Mouse (Mus musculus): ENCODE data around the gene Esrrb. TPM values are rescaled to one million over a fixed set of nuclear protein-coding genes. Genes with fewer than 3 reads are reported as not detected.

The Esrrb gene
- polyA plus RNA-seq, 1 experiment from 2014 or later = 0.94 TPM

- no peak for ATAC-seq (ENCODE audit: insufficient read depth, low FRiP score, low TSS enrichment)
- H3K4me2 ChIP-seq (ENCODE audit: low read depth) = no peak overlapping the region
- H3K4me3 ChIP-seq (ENCODE audit: low read depth, low read length) = no peak overlapping the region
- H3K4me1 ChIP-seq (ENCODE audit: control insufficient read depth, insufficient read depth, low read length) = peaks cover 11% of the 10 kb centered on the region
- H3K27me3 ChIP-seq (ENCODE audit: control insufficient read depth, insufficient read depth, low read length) = no peaks in the 10 kb centered on the region
- H3K36me3 ChIP-seq (ENCODE audit: control insufficient read depth, insufficient read depth, low read length) = no peaks in the 10 kb centered on the region
- DNase-seq (ENCODE audit: low spot score) = no peak
- no peak overlapping the region for H3K27ac ChIP-seq (ENCODE audit: low read depth, low read length)
- H3K9ac ChIP-seq (ENCODE audit: low read length) = no peak overlapping the region
- WGBS = 72% methylated on average over 6 of the region's 6 CpGs
- H3K9me3 ChIP-seq (ENCODE audit: control insufficient read depth, low read length) = no peaks in the 10 kb centered on the region
Observed at GRCm38 (mm10) chr12:86359406-86359805, 1.5 kb upstream of the Esrrb start.

GRCm38 (mm10) chr12:86359873-86360272 is 1.0 kb upstream of the Esrrb start:
- ATAC-seq (ENCODE audit: insufficient read depth, low FRiP score, low TSS enrichment) = no peak
- Histone ChIP-seq H3K4me2 (ENCODE audit: low read depth) (no peak overlapping the region), H3K27ac (ENCODE audit: low read depth, low read length) (no peak overlapping the region), H3K27me3 (ENCODE audit: control insufficient read depth, insufficient read depth, low read length) (no peaks in the 10 kb centered on the region), H3K9ac (ENCODE audit: low read length) (no peak overlapping the region), H3K4me3 (ENCODE audit: low read depth, low read length) (no peak overlapping the region), H3K36me3 (ENCODE audit: control insufficient read depth, insufficient read depth, low read length) (no peaks in the 10 kb centered on the region), H3K9me3 (ENCODE audit: control insufficient read depth, low read length) (no peaks in the 10 kb centered on the region), H3K4me1 (ENCODE audit: control insufficient read depth, insufficient read depth, low read length) (peaks cover 15% of the 10 kb centered on the region)
- no peak for DNase-seq (ENCODE audit: low spot score)
- 85% methylated on average over 8 of the region's 8 CpGs for WGBS

GRCm38 (mm10) chr12:86364285-86364684 is 3.4 kb downstream of the Esrrb start:
- DNase-seq (ENCODE audit: low spot score) = no peak
- WGBS = 15% methylated on average over 5 of the region's 5 CpGs
- Histone ChIP-seq H3K4me1 (ENCODE audit: control insufficient read depth, insufficient read depth, low read length) (peaks cover 20% of the 10 kb centered on the region), H3K9me3 (ENCODE audit: control insufficient read depth, low read length) (no peaks in the 10 kb centered on the region), H3K4me2 (ENCODE audit: low read depth) (no peak overlapping the region), H3K27me3 (ENCODE audit: control insufficient read depth, insufficient read depth, low read length) (no peaks in the 10 kb centered on the region), H3K4me3 (ENCODE audit: low read depth, low read length) (no peak overlapping the region), H3K9ac (ENCODE audit: low read length) (no peak overlapping the region), H3K36me3 (ENCODE audit: control insufficient read depth, insufficient read depth, low read length) (no peaks in the 10 kb centered on the region), H3K27ac (ENCODE audit: low read depth, low read length) (no peak overlapping the region)
- no peak for ATAC-seq (ENCODE audit: insufficient read depth, low FRiP score, low TSS enrichment)

DNA sequence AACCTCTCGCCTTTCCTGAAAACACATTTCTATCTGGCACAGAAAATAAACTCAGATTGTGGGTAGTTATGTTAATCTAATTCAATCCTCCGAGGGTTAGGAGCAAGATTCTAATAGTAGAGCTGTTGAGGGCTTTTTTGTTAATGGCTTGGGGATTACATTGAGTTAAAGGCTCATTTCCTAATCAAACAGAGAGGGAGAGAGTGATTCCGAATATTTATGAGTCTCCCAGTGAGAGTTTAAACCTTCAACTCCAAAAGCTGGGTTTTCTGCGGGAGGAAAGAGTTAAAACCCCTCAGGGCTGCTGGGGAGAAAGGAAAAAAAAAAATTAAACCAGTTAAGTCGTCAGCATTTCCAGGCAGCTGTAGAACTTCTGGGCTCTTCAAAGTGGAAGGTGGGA is 3.8 kb downstream of the Esrrb start:
- no peaks in the 10 kb centered on the region for H3K27me3 ChIP-seq (ENCODE audit: control insufficient read depth, insufficient read depth, low read length)
- no peak for DNase-seq (ENCODE audit: low spot score)
- no peaks in the 10 kb centered on the region for H3K9me3 ChIP-seq (ENCODE audit: control insufficient read depth, low read length)
- H3K27ac ChIP-seq (ENCODE audit: low read depth, low read length) = no peak overlapping the region
- no peak overlapping the region for H3K9ac ChIP-seq (ENCODE audit: low read length)
- H3K4me1 ChIP-seq (ENCODE audit: control insufficient read depth, insufficient read depth, low read length) = peaks cover 20% of the 10 kb centered on the region
- no peak for ATAC-seq (ENCODE audit: insufficient read depth, low FRiP score, low TSS enrichment)
- H3K36me3 ChIP-seq (ENCODE audit: control insufficient read depth, insufficient read depth, low read length) = no peaks in the 10 kb centered on the region
- 8% methylated on average over 5 of the region's 5 CpGs for WGBS
- no peak overlapping the region for H3K4me2 ChIP-seq (ENCODE audit: low read depth)
- H3K4me3 ChIP-seq (ENCODE audit: low read depth, low read length) = no peak overlapping the region

DNA sequence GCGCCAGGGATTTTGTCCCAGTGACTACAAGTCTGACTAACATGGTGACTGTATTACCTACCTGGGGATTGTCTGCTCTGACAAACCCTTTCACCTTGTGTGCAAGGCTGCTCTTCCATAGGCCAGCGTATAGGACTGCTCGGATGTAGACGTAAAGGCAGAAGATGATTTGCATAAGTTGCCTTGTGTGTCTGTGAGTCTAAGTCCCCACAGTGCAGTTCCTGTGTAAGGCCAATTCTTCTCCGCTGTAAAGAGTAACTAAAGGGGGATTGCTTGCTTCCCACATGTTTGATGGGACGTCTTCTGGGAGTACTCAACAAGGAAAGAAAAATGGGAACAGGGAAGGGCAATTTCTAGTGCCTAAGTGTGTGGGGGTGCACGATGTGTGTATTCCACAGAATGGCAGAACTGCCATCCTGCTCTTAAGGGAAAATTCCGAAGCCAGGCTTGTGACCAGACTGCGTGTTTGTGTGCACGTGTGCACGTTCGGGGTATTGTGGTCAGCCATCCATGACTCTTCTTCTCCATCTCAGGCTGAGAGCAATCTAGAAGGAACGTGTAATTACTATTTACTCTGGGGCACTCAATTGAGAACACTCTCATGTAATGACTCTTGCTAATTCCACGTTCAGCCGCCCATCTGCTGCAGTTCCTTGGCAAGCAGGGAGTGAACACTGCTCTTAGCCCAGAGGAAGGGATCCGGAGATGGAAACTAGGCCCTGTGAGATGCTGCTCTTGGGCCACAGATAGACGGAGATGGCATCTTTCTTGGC is 9.9 kb downstream of the Esrrb start:
- ATAC-seq (ENCODE audit: insufficient read depth, low FRiP score, low TSS enrichment) = no peak
- DNase-seq (ENCODE audit: low spot score) = no peak
- 80% methylated on average over 17 of the region's 17 CpGs for WGBS
- no peaks in the 10 kb centered on the region for H3K27me3 ChIP-seq (ENCODE audit: control insufficient read depth, insufficient read depth, low read length)
- no peak overlapping the region for H3K9ac ChIP-seq (ENCODE audit: low read length)
- H3K4me1 ChIP-seq (ENCODE audit: control insufficient read depth, insufficient read depth, low read length) = no peaks in the 10 kb centered on the region
- no peaks in the 10 kb centered on the region for H3K36me3 ChIP-seq (ENCODE audit: control insufficient read depth, insufficient read depth, low read length)
- H3K4me3 ChIP-seq (ENCODE audit: low read depth, low read length) = no peak overlapping the region
- no peak overlapping the region for H3K4me2 ChIP-seq (ENCODE audit: low read depth)
- H3K27ac ChIP-seq (ENCODE audit: low read depth, low read length) = no peak overlapping the region
- no peaks in the 10 kb centered on the region for H3K9me3 ChIP-seq (ENCODE audit: control insufficient read depth, low read length)

DNA sequence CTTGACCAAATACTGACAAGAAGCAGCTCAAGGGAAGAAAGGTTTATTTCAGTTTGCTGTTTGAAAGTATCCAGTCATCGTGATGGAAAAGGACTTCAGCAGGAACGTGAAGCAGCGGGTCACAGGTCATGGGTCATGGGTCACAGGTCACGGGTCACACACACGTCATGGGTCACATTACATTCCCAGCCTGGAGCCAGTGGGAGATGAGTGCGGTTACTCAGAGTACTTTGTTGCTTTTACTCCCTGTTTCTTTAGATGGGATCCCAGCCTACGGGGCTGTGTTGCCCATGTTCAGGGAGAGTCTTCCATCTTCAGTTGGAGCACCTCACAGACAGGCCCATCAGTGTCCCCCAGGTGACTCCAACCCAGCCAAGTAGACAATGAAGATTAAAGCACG is 13.4 kb downstream of the Esrrb start:
- Histone ChIP-seq H3K4me1 (ENCODE audit: control insufficient read depth, insufficient read depth, low read length) (no peaks in the 10 kb centered on the region), H3K9ac (ENCODE audit: low read length) (no peak overlapping the region), H3K27ac (ENCODE audit: low read depth, low read length) (no peak overlapping the region), H3K4me3 (ENCODE audit: low read depth, low read length) (no peak overlapping the region), H3K36me3 (ENCODE audit: control insufficient read depth, insufficient read depth, low read length) (no peaks in the 10 kb centered on the region), H3K27me3 (ENCODE audit: control insufficient read depth, insufficient read depth, low read length) (no peaks in the 10 kb centered on the region; the same call in 1 of the 2 replicates), H3K9me3 (ENCODE audit: control insufficient read depth, low read length) (no peaks in the 10 kb centered on the region), H3K4me2 (ENCODE audit: low read depth) (no peak overlapping the region)
- ATAC-seq (ENCODE audit: insufficient read depth, low FRiP score, low TSS enrichment) (no peak), DNase-seq (ENCODE audit: low spot score) (no peak)
- WGBS = 61% methylated on average over 8 of the region's 8 CpGs

- Histone ChIP-seq H3K27ac (ENCODE audit: low read depth, low read length) (no peak overlapping the region), H3K4me3 (ENCODE audit: low read depth, low read length) (no peak overlapping the region), H3K4me1 (ENCODE audit: control insufficient read depth, insufficient read depth, low read length) (no peaks in the 10 kb centered on the region), H3K4me2 (ENCODE audit: low read depth) (peak overlapping the region; percentile 6), H3K9ac (ENCODE audit: low read length) (peak overlapping the region; percentile 23; the same call in 1 of the 2 replicates), H3K27me3 (ENCODE audit: control insufficient read depth, insufficient read depth, low read length) (peaks cover 3% of the 10 kb centered on the region), H3K36me3 (ENCODE audit: control insufficient read depth, insufficient read depth, low read length) (no peaks in the 10 kb centered on the region), H3K9me3 (ENCODE audit: control insufficient read depth, low read length) (no peaks in the 10 kb centered on the region)
- peak; percentile 69 for ATAC-seq (ENCODE audit: insufficient read depth, low FRiP score, low TSS enrichment)
- DNase-seq (ENCODE audit: low spot score) = no peak
- 7% methylated on average over 15 of the region's 15 CpGs for WGBS
Observed at GRCm38 (mm10) chr12:86379672-86380213, 18.8 kb downstream of the Esrrb start.

- DNase-seq (ENCODE audit: low spot score) (peak; percentile 56), ATAC-seq (ENCODE audit: insufficient read depth, low FRiP score, low TSS enrichment) (no peak)
- no peaks in the 10 kb centered on the region for H3K9me3 ChIP-seq (ENCODE audit: control insufficient read depth, low read length)
- H3K4me3 ChIP-seq (ENCODE audit: low read depth, low read length) = no peak overlapping the region
- no peak overlapping the region for H3K9ac ChIP-seq (ENCODE audit: low read length)
- H3K4me1 ChIP-seq (ENCODE audit: control insufficient read depth, insufficient read depth, low read length) = 0 out of 2 replicates have a peak, but pooled peaks cover 3% of the 10 kb centered on the region
- H3K36me3 ChIP-seq (ENCODE audit: control insufficient read depth, insufficient read depth, low read length) = no peaks in the 10 kb centered on the region
- H3K27ac ChIP-seq (ENCODE audit: low read depth, low read length) = no peak overlapping the region
- WGBS = 22% methylated on average over 6 of the region's 6 CpGs
- H3K27me3 ChIP-seq (ENCODE audit: control insufficient read depth, insufficient read depth, low read length) = peaks cover 3% of the 10 kb centered on the region
- no peak overlapping the region for H3K4me2 ChIP-seq (ENCODE audit: low read depth)
Observed at GRCm38 (mm10) chr12:86383803-86384202, 22.9 kb downstream of the Esrrb start.

DNA sequence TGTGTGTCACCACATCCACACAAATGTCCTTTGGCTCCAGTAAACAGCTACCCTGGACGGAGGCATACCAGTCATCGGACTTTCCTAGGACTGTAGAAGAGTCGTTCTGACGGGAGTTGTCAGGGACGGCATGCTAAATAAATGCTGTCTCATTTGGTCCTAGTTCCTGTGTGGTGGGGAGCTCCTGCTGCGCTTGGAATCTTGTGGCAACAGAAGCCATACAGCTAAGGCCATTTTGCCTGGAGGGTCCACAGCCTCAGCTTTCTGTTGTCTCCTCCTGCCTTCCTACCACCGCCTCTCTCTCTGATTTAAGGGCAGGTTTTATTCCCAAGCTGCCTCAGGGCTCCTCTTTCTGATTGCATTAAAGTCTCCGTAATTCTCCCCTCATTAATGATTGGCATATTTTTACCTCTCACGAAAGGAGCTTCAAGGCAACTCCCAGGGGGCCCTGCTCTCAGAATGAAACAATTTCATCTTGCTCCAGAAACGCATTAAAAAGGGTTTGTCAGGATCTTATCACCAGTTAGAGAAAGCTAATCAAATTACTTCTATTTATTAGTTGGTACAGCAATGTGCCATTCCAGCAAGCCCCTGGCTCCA is 26.9 kb downstream of the Esrrb start:
- 0 out of 2 replicates have a peak, but pooled peaks cover 3% of the 10 kb centered on the region for H3K4me1 ChIP-seq (ENCODE audit: control insufficient read depth, insufficient read depth, low read length)
- ATAC-seq (ENCODE audit: insufficient read depth, low FRiP score, low TSS enrichment) (no peak), DNase-seq (ENCODE audit: low spot score) (no peak)
- H3K9ac ChIP-seq (ENCODE audit: low read length) = no peak overlapping the region
- H3K4me2 ChIP-seq (ENCODE audit: low read depth) = no peak overlapping the region
- WGBS = 54% methylated on average over 10 of the region's 10 CpGs
- no peak overlapping the region for H3K27ac ChIP-seq (ENCODE audit: low read depth, low read length)
- no peaks in the 10 kb centered on the region for H3K9me3 ChIP-seq (ENCODE audit: control insufficient read depth, low read length)
- H3K36me3 ChIP-seq (ENCODE audit: control insufficient read depth, insufficient read depth, low read length) = no peaks in the 10 kb centered on the region
- H3K27me3 ChIP-seq (ENCODE audit: control insufficient read depth, insufficient read depth, low read length) = no peaks in the 10 kb centered on the region
- no peak overlapping the region for H3K4me3 ChIP-seq (ENCODE audit: low read depth, low read length)
